Mouse (Mus musculus): ENCODE measurements around the gene Klhdc7a. TPM values are rescaled to one million over a fixed set of nuclear protein-coding genes. Genes with fewer than 3 reads are reported as not detected.
"Not testable (repeated sequence)": the region's sequence is repeated elsewhere in the genome, so short reads cannot be mapped to it uniquely, and the experiment has no call there.

Gene Klhdc7a
- polyA plus RNA-seq, 1 experiment from 2014 or later = 0.10 TPM

DNA sequence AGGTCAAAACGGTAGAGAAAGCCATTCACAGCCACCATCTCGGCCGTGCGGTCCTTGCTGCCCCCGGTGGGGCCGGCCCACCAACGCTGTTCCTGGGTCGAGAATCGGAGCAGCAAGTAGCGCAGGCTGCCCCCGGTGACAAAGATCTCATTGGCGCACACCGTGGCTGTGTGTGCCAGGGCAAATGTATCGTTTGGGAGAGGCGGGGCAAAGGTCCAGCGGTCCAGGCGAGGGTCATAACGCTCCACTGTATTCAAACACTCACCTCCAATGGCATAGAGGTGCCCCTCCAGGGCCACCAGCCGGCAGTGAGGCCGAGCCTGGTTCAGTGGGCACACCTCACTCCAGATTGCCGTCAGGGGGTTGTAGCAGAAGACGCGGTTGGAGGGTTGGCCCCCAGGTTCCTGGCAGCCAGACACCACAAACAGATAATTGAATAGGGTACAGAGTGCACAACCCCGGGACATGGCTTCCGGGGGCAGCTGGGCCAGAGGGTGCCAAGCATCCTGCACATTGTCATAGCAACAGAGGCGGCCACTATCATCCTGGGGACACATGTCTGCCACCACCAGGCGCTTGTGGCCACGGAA is 2.1 kb downstream of the Klhdc7a start:
- no peak overlapping the region for H3K4me3 ChIP-seq (ENCODE audit: low read depth, low read length)
- H3K27ac ChIP-seq (replicated peaks; ENCODE audit: low read depth, low read length) = no peak overlapping the region
- WGBS = 91% methylated on average over 28 of the region's 28 CpGs
- no peaks in the 10 kb centered on the region for H3K9me3 ChIP-seq (replicated peaks; ENCODE audit: control insufficient read depth, low read length)
- H3K4me2 ChIP-seq (ENCODE audit: low read depth, low read length) = no peak overlapping the region
- no peak for ATAC-seq (replicated peaks; ENCODE audit: insufficient number of reproducible peaks, low FRiP score, low TSS enrichment, low read depth)
- no peaks in the 10 kb centered on the region for H3K36me3 ChIP-seq (replicated peaks; ENCODE audit: control insufficient read depth, insufficient read depth, low read depth, low read length)
- no peaks in the 10 kb centered on the region for H3K27me3 ChIP-seq (ENCODE audit: control insufficient read depth, insufficient read depth, low read length)
- no peaks in the 10 kb centered on the region for H3K4me1 ChIP-seq (ENCODE audit: control insufficient read depth, insufficient read depth, low read length)
- no peak overlapping the region for H3K9ac ChIP-seq (replicated peaks; ENCODE audit: low read length)
- DNase-seq (ENCODE audit: low spot score) = no peak

DNA sequence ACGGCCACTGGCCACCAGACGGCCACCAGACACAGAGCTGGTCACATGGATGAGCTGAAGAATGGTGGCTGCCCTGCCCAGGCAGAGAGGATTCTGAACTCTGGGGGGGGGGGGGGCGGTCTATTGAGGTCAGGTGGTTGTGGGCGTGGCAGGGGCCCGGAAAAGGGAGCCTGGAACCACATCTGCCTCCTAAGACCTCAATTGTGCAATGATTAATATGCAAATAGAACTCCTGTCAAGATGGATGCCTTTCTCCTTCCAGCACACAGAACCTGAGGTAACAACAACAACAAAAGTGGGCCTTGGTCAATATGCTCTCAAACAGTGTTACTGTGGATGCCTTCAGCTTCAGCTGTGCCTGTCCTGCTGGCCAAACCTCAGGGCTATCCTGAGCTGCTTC is 3.4 kb downstream of the Klhdc7a start:
- Histone ChIP-seq H3K27ac (replicated peaks; ENCODE audit: low read depth, low read length) (no peak overlapping the region), H3K27me3 (ENCODE audit: control insufficient read depth, insufficient read depth, low read length) (no peaks in the 10 kb centered on the region), H3K9ac (replicated peaks; ENCODE audit: low read length) (no peak overlapping the region), H3K4me2 (ENCODE audit: low read depth, low read length) (no peak overlapping the region), H3K4me1 (ENCODE audit: control insufficient read depth, insufficient read depth, low read length) (no peaks in the 10 kb centered on the region), H3K9me3 (replicated peaks; ENCODE audit: control insufficient read depth, low read length) (no peaks in the 10 kb centered on the region), H3K4me3 (ENCODE audit: low read depth, low read length) (no peak overlapping the region), H3K36me3 (replicated peaks; ENCODE audit: control insufficient read depth, insufficient read depth, low read depth, low read length) (no peaks in the 10 kb centered on the region)
- ATAC-seq (replicated peaks; ENCODE audit: insufficient number of reproducible peaks, low FRiP score, low TSS enrichment, low read depth) = no peak
- 74% methylated on average over 4 of the region's 5 CpGs for WGBS
- no peak for DNase-seq (ENCODE audit: low spot score)

DNA sequence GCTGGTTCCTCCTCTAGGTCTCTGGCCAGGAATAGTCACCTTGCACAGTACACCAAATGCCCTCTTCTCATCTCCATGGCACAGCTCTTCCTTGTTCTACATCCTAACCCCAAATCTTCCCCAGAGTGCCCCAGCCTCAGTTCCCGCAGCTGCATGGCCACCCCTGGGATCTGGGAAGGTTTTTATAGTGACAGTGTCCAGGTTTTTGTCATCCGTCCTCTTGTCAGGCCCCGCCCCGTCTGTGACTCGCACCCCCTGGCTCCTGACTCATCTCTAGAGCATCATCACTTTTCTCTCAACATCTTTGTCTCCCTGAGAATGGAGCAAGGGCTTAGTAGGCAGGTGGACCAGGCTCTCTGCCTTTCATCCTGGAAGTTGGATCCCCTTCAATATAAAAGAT is 3.9 kb downstream of the Klhdc7a start:
- ATAC-seq (replicated peaks; ENCODE audit: insufficient number of reproducible peaks, low FRiP score, low TSS enrichment, low read depth) (no peak), DNase-seq (ENCODE audit: low spot score) (no peak)
- 92% methylated on average over 5 of the region's 5 CpGs for WGBS
- Histone ChIP-seq H3K4me3 (ENCODE audit: low read depth, low read length) (no peak overlapping the region), H3K9me3 (replicated peaks; ENCODE audit: control insufficient read depth, low read length) (no peaks in the 10 kb centered on the region), H3K27me3 (ENCODE audit: control insufficient read depth, insufficient read depth, low read length) (no peaks in the 10 kb centered on the region), H3K4me2 (ENCODE audit: low read depth, low read length) (no peak overlapping the region), H3K27ac (replicated peaks; ENCODE audit: low read depth, low read length) (no peak overlapping the region), H3K4me1 (ENCODE audit: control insufficient read depth, insufficient read depth, low read length) (no peaks in the 10 kb centered on the region), H3K36me3 (replicated peaks; ENCODE audit: control insufficient read depth, insufficient read depth, low read depth, low read length) (no peaks in the 10 kb centered on the region), H3K9ac (replicated peaks; ENCODE audit: low read length) (no peak overlapping the region)

DNA sequence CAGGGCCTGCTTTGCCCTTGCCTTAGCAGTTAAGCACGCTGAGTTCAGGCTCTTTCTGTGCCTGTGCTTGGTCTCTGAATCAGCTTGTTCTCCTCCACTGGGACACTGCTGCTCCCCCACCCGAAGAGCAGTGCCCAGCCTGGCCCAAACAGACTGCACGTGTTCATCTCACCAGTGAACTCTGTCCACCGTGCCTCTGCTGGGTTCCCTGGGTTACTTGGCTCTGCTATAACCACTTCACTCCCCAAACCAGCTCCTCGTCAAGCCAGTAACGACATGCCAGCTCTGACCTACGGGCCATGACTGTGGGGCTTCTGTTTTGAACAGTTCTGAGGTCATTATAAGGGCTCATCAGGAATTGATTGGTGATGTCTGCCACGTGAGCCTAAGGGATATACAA is 4.8 kb downstream of the Klhdc7a start:
- DNase-seq (ENCODE audit: low spot score) = no peak
- H3K4me2 ChIP-seq (ENCODE audit: low read depth, low read length) = no peak overlapping the region
- ATAC-seq (replicated peaks; ENCODE audit: insufficient number of reproducible peaks, low FRiP score, low TSS enrichment, low read depth) = no peak

DNA sequence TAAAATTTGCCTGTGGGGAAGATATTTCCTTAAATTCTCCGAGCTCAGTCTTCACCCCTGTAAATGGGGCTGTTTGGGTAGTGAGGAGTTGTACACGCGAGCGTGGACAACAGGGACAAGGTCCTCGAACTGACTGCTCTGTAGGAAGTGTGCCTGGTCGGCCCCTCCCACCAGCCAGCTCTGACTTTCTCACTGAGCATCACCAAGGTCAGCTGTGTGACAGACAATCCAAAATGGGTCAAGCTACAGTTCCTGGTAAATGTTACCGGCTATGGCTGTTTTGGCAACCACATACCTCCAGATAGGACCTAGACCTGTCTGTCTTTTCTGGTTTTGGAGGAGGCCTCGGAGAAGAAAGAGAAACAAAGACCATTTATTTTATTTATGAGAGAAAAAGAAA is 6.0 kb downstream of the Klhdc7a start:
- Histone ChIP-seq H3K4me1 (ENCODE audit: control insufficient read depth, insufficient read depth, low read length) (no peaks in the 10 kb centered on the region), H3K4me3 (ENCODE audit: low read depth, low read length) (no peak overlapping the region), H3K36me3 (replicated peaks; ENCODE audit: control insufficient read depth, insufficient read depth, low read depth, low read length) (no peaks in the 10 kb centered on the region), H3K27me3 (ENCODE audit: control insufficient read depth, insufficient read depth, low read length) (no peaks in the 10 kb centered on the region), H3K9me3 (replicated peaks; ENCODE audit: control insufficient read depth, low read length) (no peaks in the 10 kb centered on the region), H3K27ac (replicated peaks; ENCODE audit: low read depth, low read length) (no peak overlapping the region), H3K9ac (replicated peaks; ENCODE audit: low read length) (no peak overlapping the region), H3K4me2 (ENCODE audit: low read depth, low read length) (no peak overlapping the region)
- ATAC-seq (replicated peaks; ENCODE audit: insufficient number of reproducible peaks, low FRiP score, low TSS enrichment, low read depth) (no peak), DNase-seq (ENCODE audit: low spot score) (no peak)
- WGBS = 90% methylated on average over 8 of the region's 8 CpGs

More for the DNA sequence above, 4.8 kb downstream of the Klhdc7a start:
- Histone ChIP-seq H3K27ac (replicated peaks; ENCODE audit: low read depth, low read length) (no peak overlapping the region), H3K9me3 (replicated peaks; ENCODE audit: control insufficient read depth, low read length) (no peaks in the 10 kb centered on the region), H3K36me3 (replicated peaks; ENCODE audit: control insufficient read depth, insufficient read depth, low read depth, low read length) (no peaks in the 10 kb centered on the region), H3K4me1 (ENCODE audit: control insufficient read depth, insufficient read depth, low read length) (no peaks in the 10 kb centered on the region), H3K27me3 (ENCODE audit: control insufficient read depth, insufficient read depth, low read length) (no peaks in the 10 kb centered on the region), H3K9ac (replicated peaks; ENCODE audit: low read length) (no peak overlapping the region), H3K4me3 (ENCODE audit: low read depth, low read length) (no peak overlapping the region)
- WGBS = 62% methylated on average over 8 of the region's 8 CpGs

DNA sequence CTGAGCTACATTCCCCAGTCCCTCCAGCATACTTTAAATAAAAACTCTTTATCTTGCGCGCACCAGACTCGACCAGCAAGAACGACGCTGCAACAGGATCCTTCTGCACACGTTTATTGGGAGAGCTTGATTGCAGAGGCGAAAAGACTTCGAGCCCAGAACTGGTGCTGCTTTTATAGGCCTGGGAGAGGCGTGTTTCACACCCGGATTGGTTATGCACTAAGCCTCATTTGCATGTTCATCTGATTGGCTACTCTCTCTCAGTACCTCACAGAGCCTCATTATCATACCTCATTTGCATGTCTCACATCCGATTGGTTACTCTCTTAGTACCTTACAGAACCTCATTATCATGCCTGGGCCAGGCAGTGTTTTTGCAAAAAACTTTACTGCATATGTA is 6.5 kb downstream of the Klhdc7a start:
- ATAC-seq (replicated peaks; ENCODE audit: insufficient number of reproducible peaks, low FRiP score, low TSS enrichment, low read depth); H3K27me3 ChIP-seq (ENCODE audit: control insufficient read depth, insufficient read depth, low read length); H3K4me1 ChIP-seq (ENCODE audit: control insufficient read depth, insufficient read depth, low read length); H3K4me2 ChIP-seq (ENCODE audit: low read depth, low read length); H3K9me3 ChIP-seq (replicated peaks; ENCODE audit: control insufficient read depth, low read length); H3K27ac ChIP-seq (replicated peaks; ENCODE audit: low read depth, low read length); H3K36me3 ChIP-seq (replicated peaks; ENCODE audit: control insufficient read depth, insufficient read depth, low read depth, low read length); DNase-seq (ENCODE audit: low spot score); H3K9ac ChIP-seq (replicated peaks; ENCODE audit: low read length); H3K4me3 ChIP-seq (ENCODE audit: low read depth, low read length): not testable (repeated sequence)
- WGBS = 92% methylated on average over 10 of the region's 11 CpGs

DNA sequence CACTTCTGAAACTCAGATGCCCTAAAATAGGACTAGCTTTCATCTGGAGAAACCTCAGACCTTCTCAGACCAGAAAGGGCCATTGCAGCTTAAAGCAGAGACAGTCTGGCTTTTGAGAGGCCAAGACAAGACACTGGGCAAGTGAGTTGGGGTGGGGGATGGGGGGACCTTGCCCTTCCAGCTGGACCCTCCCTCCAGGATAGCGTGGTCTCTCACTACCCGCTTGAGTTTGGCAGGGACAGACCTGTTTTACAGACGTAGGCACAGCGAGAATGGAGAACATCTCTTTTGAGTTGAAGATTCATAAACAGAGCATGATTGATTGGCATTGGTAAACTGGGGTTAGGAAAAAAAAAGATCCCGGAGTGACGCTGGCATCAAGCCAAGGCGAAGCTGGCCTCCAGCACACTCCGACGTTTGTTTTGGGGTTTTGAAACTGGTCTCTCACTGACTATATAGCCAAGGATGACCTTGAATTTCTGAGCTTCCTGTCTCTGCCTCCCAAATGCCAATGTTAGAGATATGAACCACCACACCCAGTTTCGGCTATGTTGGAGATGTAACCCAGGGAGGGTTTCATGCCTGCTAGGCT is 7.0 kb downstream of the Klhdc7a start:
- H3K27me3 ChIP-seq (ENCODE audit: control insufficient read depth, insufficient read depth, low read length) = no peaks in the 10 kb centered on the region
- H3K4me2 ChIP-seq (ENCODE audit: low read depth, low read length) = no peak overlapping the region
- H3K36me3 ChIP-seq (replicated peaks; ENCODE audit: control insufficient read depth, insufficient read depth, low read depth, low read length) = no peaks in the 10 kb centered on the region
- no peak overlapping the region for H3K4me3 ChIP-seq (ENCODE audit: low read depth, low read length)
- H3K9me3 ChIP-seq (replicated peaks; ENCODE audit: control insufficient read depth, low read length) = no peaks in the 10 kb centered on the region
- DNase-seq (ENCODE audit: low spot score) (no peak), ATAC-seq (replicated peaks; ENCODE audit: insufficient number of reproducible peaks, low FRiP score, low TSS enrichment, low read depth) (no peak)
- no peaks in the 10 kb centered on the region for H3K4me1 ChIP-seq (ENCODE audit: control insufficient read depth, insufficient read depth, low read length)
- WGBS = 92% methylated on average over 10 of the region's 10 CpGs
- no peak overlapping the region for H3K27ac ChIP-seq (replicated peaks; ENCODE audit: low read depth, low read length)
- no peak overlapping the region for H3K9ac ChIP-seq (replicated peaks; ENCODE audit: low read length)

DNA sequence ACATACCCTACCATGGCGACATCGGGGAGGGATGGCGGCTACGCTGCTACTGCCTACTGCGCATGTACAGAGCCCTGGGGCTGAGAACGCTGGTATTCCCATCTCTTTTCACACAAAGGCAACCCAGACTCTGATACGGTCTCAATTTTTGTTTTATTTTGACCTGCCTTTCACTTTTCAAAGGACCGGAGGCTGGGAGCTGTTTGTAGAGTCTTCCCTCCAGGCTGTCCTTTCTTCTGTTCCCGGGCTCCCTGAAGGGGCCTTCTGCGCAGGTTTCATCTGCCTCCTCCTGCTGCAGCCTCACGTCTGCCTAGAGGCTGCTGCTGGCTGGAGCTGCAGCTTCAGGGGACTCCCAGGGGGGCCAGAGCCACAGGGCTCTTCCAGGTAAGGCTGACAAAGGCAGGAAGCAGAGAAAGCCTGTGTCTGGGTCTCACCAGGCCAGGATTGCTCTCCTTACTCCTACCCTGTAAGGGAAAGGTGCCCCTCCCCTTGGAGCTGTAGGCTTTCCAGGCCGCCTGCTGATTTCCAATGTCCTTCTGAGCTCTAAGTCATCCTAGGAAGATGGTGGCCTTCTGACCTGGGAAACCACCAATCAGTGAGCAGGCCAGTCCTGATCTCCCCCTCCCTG is 7.6 kb downstream of the Klhdc7a start:
- H3K27me3 ChIP-seq (ENCODE audit: control insufficient read depth, insufficient read depth, low read length) = no peaks in the 10 kb centered on the region
- no peak for ATAC-seq (replicated peaks; ENCODE audit: insufficient number of reproducible peaks, low FRiP score, low TSS enrichment, low read depth)
- no peaks in the 10 kb centered on the region for H3K9me3 ChIP-seq (replicated peaks; ENCODE audit: control insufficient read depth, low read length)
- no peak for DNase-seq (ENCODE audit: low spot score)
- no peaks in the 10 kb centered on the region for H3K4me1 ChIP-seq (ENCODE audit: control insufficient read depth, insufficient read depth, low read length)
- no peak overlapping the region for H3K4me2 ChIP-seq (ENCODE audit: low read depth, low read length)
- H3K4me3 ChIP-seq (ENCODE audit: low read depth, low read length) = no peak overlapping the region
- no peaks in the 10 kb centered on the region for H3K36me3 ChIP-seq (replicated peaks; ENCODE audit: control insufficient read depth, insufficient read depth, low read depth, low read length)
- 70% methylated on average over 12 of the region's 12 CpGs for WGBS
- no peak overlapping the region for H3K27ac ChIP-seq (replicated peaks; ENCODE audit: low read depth, low read length)
- H3K9ac ChIP-seq (replicated peaks; ENCODE audit: low read length) = no peak overlapping the region

Data from embryonic facial prominence, embryonic 11.5 days (tissue).